Mouse (Mus musculus) hematopoietic multipotent progenitor cell, adult 10-12 weeks (in vitro differentiated cells): ENCODE results near the gene Mettl21a. TPM values are rescaled to one million over a fixed set of nuclear protein-coding genes. Genes with fewer than 3 reads are reported as not detected.

Experiments
- polyA plus RNA-seq: library from polyadenylated mRNA; stranded (reverse); fragments of >175 nt; gene quantifications from 2 replicates; pipeline ENCODE4 v1.2.3, GENCODE M21; 2012; ENCODE audit warnings: low replicate concordance

The Mettl21a gene
- 8.1 and 8.2 TPM in 2 replicates for polyA plus RNA-seq

DNA sequence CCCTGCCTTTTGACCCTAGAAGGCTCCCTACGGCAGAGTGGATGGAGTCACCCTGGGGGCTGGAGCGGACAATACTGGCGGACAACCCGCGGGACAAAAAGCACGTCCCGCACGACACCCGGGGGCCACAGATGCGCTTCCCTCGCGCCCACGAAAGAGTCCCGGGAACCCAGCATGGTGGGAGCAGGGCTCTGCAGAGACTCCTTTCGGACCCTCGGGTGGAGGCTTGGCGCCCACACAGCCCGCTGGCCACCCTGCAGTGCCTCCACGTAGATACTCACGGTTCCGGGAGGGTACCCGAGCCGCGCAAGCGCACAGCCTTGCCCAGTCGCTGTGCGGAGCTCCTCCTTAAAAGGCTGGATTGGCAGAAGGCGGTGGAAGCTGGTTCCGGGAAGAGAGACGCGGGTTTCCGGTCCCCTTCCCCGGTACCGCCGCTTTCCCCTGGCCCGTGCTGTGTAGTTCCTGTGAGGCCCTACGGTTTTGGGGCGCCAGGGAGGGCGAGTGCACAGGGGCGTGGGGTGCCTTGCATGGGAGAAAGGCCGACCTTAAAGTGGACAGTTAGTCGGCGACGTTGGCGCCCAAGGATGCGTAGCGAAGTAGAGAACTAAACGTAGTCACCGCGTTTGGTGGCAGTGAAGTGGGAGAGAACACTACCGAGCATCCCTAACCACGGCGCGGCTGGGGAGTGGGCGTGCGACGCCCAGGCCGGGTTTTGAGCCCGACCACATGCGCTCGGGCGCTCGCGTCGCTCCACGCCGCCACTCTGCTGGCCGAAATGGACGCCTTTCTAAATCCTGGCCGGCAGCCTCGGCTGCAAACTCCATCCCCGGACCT is at the start of gene Mettl21a:
Gene Mettl21a (minus strand): TSS at position 362 of the 834 bp plus-strand sequence.

Other genes with a start within 250 kb of the Mettl21a start
- gene Creb1, start 84.6 kb downstream of the Mettl21a start, polyA plus RNA-seq: 12.2 and 14.7 TPM in 2 replicates
- gene Ccnyl1, start 73.2 kb upstream of the Mettl21a start, polyA plus RNA-seq: 10.9 and 26.6 TPM in 2 replicates
- gene Fzd5, start 120.5 kb upstream of the Mettl21a start, polyA plus RNA-seq: 7.7 and 12.4 TPM in 2 replicates